Mouse (Mus musculus): Measurements from ENCODE around the gene Asprv1. TPM values are rescaled to one million over a fixed set of nuclear protein-coding genes. Genes with fewer than 3 reads are reported as not detected.
A peak's percentile ranks its signal among the peaks of the same experiment; 100 is the strongest.

Asprv1 gene
- polyA plus RNA-seq (2012; rRNA removed): 2.0 and 3.3 TPM in 2 replicates

GRCm38 (mm10) chr6:86627946-86628345 lies at the start of gene Asprv1:
Gene Asprv1, plus strand, starts transcription at chr6:86628164.
- TF ChIP-seq POLR2A (IDR thresholded peaks at IDR 0.05; ENCODE audit: borderline replicate concordance, extremely low read depth, insufficient read depth, insufficient read length, poor library complexity, severe bottlenecking) (no peak), CTCF (IDR thresholded peaks at IDR 0.05; ENCODE audit: borderline replicate concordance, extremely low read depth, insufficient read depth, insufficient read length) (no peak)
- no peak for DNase-seq (ENCODE audit: low read depth)

GRCm38 (mm10) chr6:86578396-86578795 lies 49.6 kb upstream of the Asprv1 start:
- no peak for DNase-seq (ENCODE audit: low read depth)
- TF ChIP-seq POLR2A (IDR thresholded peaks at IDR 0.05; ENCODE audit: borderline replicate concordance, extremely low read depth, insufficient read depth, insufficient read length, poor library complexity, severe bottlenecking): no peak
- TF ChIP-seq CTCF (IDR thresholded peaks at IDR 0.05; ENCODE audit: borderline replicate concordance, extremely low read depth, insufficient read depth, insufficient read length): no peak

- TF ChIP-seq CTCF (IDR thresholded peaks at IDR 0.05; ENCODE audit: borderline replicate concordance, extremely low read depth, insufficient read depth, insufficient read length) (no peak), POLR2A (IDR thresholded peaks at IDR 0.05; ENCODE audit: borderline replicate concordance, extremely low read depth, insufficient read depth, insufficient read length, poor library complexity, severe bottlenecking) (no peak)
- DNase-seq (ENCODE audit: low read depth): peak; percentile 32
Measured at GRCm38 (mm10) chr6:86579066-86579784, 48.7 kb upstream of the Asprv1 start.

GRCm38 (mm10) chr6:86579926-86580325 lies 48.0 kb upstream of the Asprv1 start:
- no peak for TF ChIP-seq CTCF (IDR thresholded peaks at IDR 0.05; ENCODE audit: borderline replicate concordance, extremely low read depth, insufficient read depth, insufficient read length)
- DNase-seq (ENCODE audit: low read depth): no peak

- TF ChIP-seq POLR2A (IDR thresholded peaks at IDR 0.05; ENCODE audit: borderline replicate concordance, extremely low read depth, insufficient read depth, insufficient read length, poor library complexity, severe bottlenecking) (no peak), CTCF (IDR thresholded peaks at IDR 0.05; ENCODE audit: borderline replicate concordance, extremely low read depth, insufficient read depth, insufficient read length) (no peak)
- DNase-seq (ENCODE audit: low read depth): no peak
Measured at GRCm38 (mm10) chr6:86583141-86583540, 44.8 kb upstream of the Asprv1 start.

- no peak for DNase-seq (ENCODE audit: low read depth)
- TF ChIP-seq CTCF (IDR thresholded peaks at IDR 0.05; ENCODE audit: borderline replicate concordance, extremely low read depth, insufficient read depth, insufficient read length) (no peak), POLR2A (IDR thresholded peaks at IDR 0.05; ENCODE audit: borderline replicate concordance, extremely low read depth, insufficient read depth, insufficient read length, poor library complexity, severe bottlenecking) (no peak)
Measured at GRCm38 (mm10) chr6:86583601-86584215, 44.3 kb upstream of the Asprv1 start.

- DNase-seq (ENCODE audit: low read depth): peak; percentile 80
- no peak for TF ChIP-seq POLR2A (IDR thresholded peaks at IDR 0.05; ENCODE audit: borderline replicate concordance, extremely low read depth, insufficient read depth, insufficient read length, poor library complexity, severe bottlenecking)
- no peak for TF ChIP-seq CTCF (IDR thresholded peaks at IDR 0.05; ENCODE audit: borderline replicate concordance, extremely low read depth, insufficient read depth, insufficient read length)
Measured at GRCm38 (mm10) chr6:86584296-86585015, 43.5 kb upstream of the Asprv1 start.

GRCm38 (mm10) chr6:86585070-86585600 lies 42.8 kb upstream of the Asprv1 start:
- TF ChIP-seq POLR2A (IDR thresholded peaks at IDR 0.05; ENCODE audit: borderline replicate concordance, extremely low read depth, insufficient read depth, insufficient read length, poor library complexity, severe bottlenecking) (0 out of 2 replicates have a peak, but pooled peaks have one; percentile 28), CTCF (IDR thresholded peaks at IDR 0.05; ENCODE audit: borderline replicate concordance, extremely low read depth, insufficient read depth, insufficient read length) (no peak)
- DNase-seq (ENCODE audit: low read depth): peak; percentile 95

GRCm38 (mm10) chr6:86586070-86586469 lies 41.9 kb upstream of the Asprv1 start:
- TF ChIP-seq CTCF (IDR thresholded peaks at IDR 0.05; ENCODE audit: borderline replicate concordance, extremely low read depth, insufficient read depth, insufficient read length) (no peak), POLR2A (IDR thresholded peaks at IDR 0.05; ENCODE audit: borderline replicate concordance, extremely low read depth, insufficient read depth, insufficient read length, poor library complexity, severe bottlenecking) (no peak)
- no peak for DNase-seq (ENCODE audit: low read depth)

- DNase-seq (ENCODE audit: low read depth): no peak
- no peak for TF ChIP-seq POLR2A (IDR thresholded peaks at IDR 0.05; ENCODE audit: borderline replicate concordance, extremely low read depth, insufficient read depth, insufficient read length, poor library complexity, severe bottlenecking)
- TF ChIP-seq CTCF (IDR thresholded peaks at IDR 0.05; ENCODE audit: borderline replicate concordance, extremely low read depth, insufficient read depth, insufficient read length): no peak
Measured at GRCm38 (mm10) chr6:86588429-86588828, 39.5 kb upstream of the Asprv1 start.

- no peak for DNase-seq (ENCODE audit: low read depth)
- no peak for TF ChIP-seq POLR2A (IDR thresholded peaks at IDR 0.05; ENCODE audit: borderline replicate concordance, extremely low read depth, insufficient read depth, insufficient read length, poor library complexity, severe bottlenecking)
- no peak for TF ChIP-seq CTCF (IDR thresholded peaks at IDR 0.05; ENCODE audit: borderline replicate concordance, extremely low read depth, insufficient read depth, insufficient read length)
Measured at GRCm38 (mm10) chr6:86593146-86593897, 34.6 kb upstream of the Asprv1 start.
